Mouse (Mus musculus) cortical plate, adult 2 months (tissue): ENCODE measurements around the gene Hist1h2ba.

ENCODE experiments used
- CTCF ChIP-seq: fragments of 200-500 bp; IDR thresholded peaks from 2 replicates; pipeline ENCODE4 v1.5.1; 2011; ENCODE audit warnings: mild to moderate bottlenecking, control low read depth, low read length; ENCODE audit not compliant: insufficient read depth; ENCODE audit errors: extremely low read depth
- POLR2A ChIP-seq: fragments of 200-500 bp; IDR thresholded peaks from 2 replicates; pipeline ENCODE4 v1.6.1; 2011; ENCODE audit warnings: mild to moderate bottlenecking, low read length, control low read depth; ENCODE audit not compliant: insufficient read depth; ENCODE audit errors: extremely low read depth

DNA sequence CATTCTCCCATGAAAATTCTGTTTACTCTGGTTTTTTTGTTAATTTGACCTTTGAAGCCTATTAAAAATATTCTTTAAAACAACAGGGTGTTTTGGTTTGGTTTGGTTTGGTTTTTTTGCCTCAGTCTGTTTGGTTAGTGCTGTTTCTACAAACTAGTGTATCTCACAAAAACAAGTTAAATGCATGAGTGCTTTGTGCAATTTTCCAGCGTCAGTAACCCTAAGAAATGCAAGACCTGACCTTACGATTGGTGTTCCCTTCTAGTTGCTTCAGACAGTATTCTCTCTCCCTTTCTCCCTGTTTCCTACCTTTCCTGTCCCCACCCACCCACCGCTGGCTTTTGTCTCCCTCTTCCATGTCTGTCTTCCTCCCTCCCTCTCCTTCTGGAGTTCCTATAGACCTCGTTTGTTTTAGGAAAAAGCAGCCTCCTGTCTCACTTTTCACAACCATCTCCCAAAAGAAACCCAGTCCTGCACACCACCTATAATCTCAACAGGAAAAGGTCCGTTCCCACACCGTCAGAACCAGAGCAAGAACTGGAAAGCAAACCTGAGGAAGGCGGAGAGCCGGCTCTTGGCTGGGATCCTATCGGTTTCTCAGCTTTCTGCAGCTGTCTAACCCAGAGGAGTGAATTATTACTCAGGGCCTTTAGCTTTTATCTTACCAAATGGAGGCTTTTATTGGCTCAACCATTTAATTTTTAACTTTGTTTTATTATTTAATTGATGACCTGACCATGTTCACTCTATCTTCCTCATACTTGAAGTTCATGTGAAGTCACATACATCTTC lies 19.4 kb downstream of the Hist1h2ba start, which contains the start of gene Slc17a4:
- TF ChIP-seq CTCF, result no peak
- TF ChIP-seq POLR2A, result no peak
